Mouse (Mus musculus) thymus, adult 2 months (tissue): ENCODE measurements at regions not wholly inside any gene's neighbourhood (a gene's known extent, or its start where the extent isn't known, plus 50 kb on each side); places are given as distances from the start of the nearest gene placed in this dataset.

Source experiments
- CTCF ChIP-seq: fragments of 200-500 bp; IDR thresholded peaks from 2 replicates; pipeline ENCODE4 v1.5.1; 2012; ENCODE audit warnings: mild to moderate bottlenecking, control low read depth, low read length, moderate library complexity, borderline replicate concordance; ENCODE audit not compliant: control insufficient read depth, poor library complexity, insufficient read depth; ENCODE audit errors: extremely low read depth
- POLR2A ChIP-seq: fragments of 200-500 bp; IDR thresholded peaks from 2 replicates; pipeline ENCODE4 v1.6.1; 2012; ENCODE audit warnings: mild to moderate bottlenecking, low read length, control low read depth, moderate library complexity; ENCODE audit not compliant: control insufficient read depth, poor library complexity, insufficient read depth; ENCODE audit errors: extremely low read depth

DNA sequence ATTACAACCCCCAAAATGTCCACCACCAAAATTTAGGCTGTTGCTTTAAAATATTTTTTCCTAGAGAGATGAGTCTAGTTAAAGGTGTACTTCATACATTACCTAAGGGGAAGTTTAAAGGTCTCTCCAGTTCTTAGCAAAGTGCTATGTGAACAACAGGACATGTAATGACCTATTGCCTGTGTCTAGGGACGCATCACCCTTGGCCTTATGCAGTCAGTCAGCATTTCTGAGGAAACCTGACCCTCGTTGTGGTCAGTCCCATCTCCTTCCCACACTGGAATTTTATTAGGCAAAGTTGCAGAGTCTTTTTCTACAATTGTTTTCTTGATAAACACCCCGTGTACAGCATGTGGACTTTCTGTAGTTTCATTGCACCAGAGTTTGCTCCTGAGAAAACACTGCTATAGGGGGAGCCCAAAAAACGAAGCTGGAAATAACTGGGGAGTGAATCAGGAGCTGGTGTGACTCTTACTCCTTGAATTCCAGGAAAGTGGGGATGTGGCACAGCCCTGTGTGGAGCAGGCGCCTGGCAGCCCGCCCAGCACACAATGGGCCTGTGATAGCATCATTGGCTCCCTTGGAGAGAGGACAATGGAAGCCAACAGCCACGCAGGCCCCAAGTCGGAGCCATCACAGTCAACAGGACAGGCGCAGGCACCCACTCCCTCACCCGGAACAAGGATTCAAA lies 269.2 kb downstream of the Cxcl12 start:
- no peak for TF ChIP-seq POLR2A
- TF ChIP-seq CTCF = no peak
